Mouse (Mus musculus): ENCODE data around the gene Nr4a1. TPM values are rescaled to one million over a fixed set of nuclear protein-coding genes. Genes with fewer than 3 reads are reported as not detected.
A peak's percentile ranks its signal among the peaks of the same experiment; 100 is the strongest.

Gene Nr4a1
- total RNA-seq, 2 experiments from 2014 or later = 4.0 to 4.1 TPM

DNA sequence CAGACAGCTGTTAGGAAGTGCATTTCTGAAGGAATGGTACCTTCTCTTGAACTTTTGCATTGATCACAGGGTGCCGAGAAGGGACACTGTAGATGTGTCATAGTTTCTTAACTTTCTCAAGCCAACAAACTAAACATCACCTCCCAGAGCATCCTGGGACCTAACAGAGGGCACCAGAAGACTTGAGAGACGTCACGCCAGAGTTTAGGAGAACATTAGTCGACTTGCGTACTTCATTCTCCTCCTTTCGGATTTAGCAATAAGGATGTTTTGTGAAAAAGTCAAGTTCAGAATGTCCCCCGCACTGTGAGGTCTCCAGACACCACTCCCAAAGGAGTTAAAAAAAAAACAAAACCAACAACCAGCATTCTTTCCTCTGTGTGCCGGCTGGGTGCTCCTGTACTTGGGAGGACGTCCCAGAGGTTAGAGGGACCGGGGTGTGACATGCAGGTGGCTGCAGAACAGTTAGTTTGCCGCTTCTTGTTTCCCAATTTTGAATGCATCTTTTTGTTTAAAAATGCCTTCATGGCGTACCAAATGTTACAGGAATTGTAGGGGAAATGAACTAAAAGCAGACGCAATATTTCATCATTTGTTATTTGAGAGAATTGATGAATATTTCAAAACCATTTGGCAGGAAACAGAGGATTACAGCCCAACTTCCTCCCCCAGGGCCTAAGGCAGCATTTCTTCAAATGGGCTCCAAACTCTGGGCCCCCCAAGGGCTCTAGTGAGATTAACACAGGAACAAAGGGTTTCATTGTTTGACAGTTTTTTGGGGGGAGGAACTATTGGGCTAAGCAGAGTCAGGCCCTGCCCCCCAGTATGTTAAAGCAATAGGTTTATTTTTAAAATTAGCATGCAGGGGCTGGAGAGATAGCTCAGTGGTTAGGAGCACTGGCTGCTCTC is 54.6 kb downstream of the Nr4a1 start:
- ATAC-seq (replicated peaks; ENCODE audit: poor library complexity, severe bottlenecking) = peak; percentile 82

DNA sequence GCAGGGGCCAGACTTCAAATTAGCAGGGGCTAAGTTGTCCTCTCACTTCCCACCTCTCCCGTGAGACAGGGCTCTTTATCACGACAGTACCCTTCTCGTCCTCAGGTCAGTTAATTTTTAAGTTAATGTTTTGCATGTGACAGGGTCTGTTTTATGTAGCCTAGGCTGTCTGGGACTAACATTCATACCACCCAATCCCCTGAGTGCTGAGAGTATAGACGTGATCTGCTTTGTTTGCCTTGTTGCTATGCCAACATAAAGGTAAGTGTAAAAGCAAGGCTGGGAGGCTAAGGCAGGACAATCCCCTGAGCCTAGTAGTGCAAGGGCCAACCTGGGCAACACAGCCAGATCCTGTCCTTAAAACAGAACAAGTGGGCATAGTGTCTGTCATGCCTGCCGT is 55.4 kb downstream of the Nr4a1 start:
- no peak for ATAC-seq (replicated peaks; ENCODE audit: poor library complexity, severe bottlenecking)

DNA sequence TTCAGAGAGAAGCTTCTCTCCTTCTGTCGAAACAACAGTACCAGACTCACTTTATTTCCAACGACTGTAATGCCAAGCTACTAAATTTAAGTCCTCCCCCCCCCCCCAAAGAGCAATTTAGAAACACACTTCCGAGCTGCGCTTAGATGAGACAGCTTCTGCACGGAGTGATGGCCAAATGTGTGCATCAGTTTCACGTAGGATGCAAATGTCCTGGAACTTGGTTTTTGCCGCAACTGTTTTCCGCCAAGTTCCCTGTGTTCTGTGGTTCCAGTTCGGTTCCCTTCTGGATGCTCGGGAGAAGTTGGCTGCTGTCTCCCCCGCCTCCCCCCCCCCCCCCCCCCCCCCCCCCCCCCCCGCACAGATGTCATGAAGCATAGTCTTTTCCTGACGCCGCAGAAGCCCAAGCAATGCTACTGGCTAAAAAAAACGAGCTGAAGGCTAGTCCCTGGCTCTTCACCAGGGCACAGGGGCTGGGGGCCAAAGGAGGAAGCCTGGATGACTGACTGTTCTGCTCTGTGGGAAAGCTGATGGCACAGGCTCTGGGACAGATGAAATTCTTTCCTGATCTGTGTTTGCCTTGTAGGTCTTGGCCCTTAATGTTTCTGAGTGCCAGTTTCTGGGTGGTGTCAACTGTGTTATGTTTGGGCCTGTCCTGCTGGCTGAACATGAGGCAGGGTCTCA is 57.2 kb downstream of the Nr4a1 start:
- ATAC-seq (replicated peaks; ENCODE audit: poor library complexity, severe bottlenecking) = no peak

DNA sequence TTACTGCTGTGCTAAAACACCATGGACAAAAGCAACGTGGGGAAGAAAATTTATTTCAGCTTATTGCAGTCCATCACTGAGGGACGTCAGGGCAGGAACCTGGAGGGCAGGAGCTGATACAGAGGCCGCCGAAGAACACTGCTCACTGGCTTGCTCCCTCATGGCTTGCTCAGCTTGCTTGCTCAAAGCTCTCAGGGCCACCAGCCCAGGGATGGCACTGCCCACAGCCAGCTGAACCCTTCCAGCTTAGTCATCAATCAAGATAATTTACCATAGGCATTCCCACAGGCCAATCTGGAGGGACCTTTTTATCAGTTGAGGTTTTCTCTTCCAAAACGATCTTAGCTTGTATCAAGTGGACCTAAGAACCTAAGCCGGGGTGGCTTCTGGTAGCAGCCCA is 57.9 kb downstream of the Nr4a1 start:
- no peak for ATAC-seq (replicated peaks; ENCODE audit: poor library complexity, severe bottlenecking)

DNA sequence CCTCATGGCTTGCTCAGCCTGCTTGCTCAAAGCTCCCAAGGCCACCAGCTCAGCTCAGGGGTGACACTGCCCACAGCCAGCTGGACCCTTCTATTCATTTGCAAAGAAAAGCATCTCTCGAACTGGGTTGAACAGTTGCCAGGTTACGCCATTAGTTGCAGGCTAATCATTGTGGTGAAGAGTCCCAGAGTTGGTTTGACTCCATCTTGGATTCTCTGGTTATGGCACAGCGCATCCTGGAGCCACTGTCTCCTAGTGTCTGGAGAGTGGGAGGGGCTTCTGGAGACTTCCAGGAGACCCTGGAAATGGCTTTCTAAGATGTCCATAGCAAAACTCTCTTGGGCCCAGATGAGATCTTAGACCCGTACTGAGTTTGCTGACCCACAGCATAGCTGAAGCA is 61.3 kb downstream of the Nr4a1 start:
- no peak for ATAC-seq (replicated peaks; ENCODE audit: poor library complexity, severe bottlenecking)

DNA sequence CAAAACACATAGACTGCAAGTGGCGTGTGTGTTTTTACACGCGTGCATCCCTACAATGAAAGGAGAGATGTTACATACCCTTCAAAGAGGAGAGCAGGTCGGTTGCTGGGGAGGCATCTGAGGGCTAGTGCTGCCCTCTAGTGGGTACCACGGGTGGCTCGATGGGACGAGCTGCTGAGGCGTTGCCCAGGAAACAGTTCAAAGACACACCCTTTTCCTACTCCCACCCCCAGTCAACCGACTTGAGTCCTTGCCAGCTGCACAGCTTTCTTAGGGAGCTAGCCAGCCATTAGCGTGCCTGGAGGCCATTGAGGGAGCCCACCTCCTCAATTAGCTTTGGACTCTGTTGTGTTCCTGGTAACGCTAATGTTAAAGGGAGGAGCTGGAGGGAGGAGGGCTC is 61.8 kb downstream of the Nr4a1 start:
- peak; percentile 69 for ATAC-seq (replicated peaks; ENCODE audit: poor library complexity, severe bottlenecking)

DNA sequence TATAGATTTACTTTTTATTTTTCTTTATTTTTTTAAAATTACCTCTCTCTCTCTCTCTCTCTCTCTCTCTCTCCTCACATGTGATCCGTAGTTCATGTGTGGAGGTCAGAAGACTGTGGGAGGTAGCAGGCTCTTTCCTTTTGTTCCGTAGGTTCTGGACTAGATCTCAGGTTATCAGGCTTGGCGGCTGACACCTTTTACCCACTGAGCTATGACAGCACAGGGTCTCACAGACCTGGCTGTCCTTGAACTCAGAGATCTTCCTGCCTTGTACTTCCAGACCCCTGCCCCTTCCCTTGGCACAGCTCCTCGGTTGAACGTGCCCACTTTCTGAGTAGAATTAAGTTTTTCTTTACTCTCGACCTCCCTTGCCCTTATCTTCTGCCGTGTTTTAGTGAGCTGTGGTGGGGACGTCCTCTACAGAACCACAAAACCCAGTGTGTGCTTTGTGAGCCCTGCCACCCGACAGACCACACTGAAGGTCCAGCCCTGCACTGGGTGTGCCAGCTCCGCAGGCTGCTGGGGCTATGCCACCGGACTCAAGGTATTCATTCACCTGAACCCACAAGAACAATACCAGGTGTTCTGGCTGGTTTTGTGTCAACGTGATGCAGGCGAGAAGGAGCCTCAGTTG is 62.3 kb downstream of the Nr4a1 start:
- ATAC-seq (replicated peaks; ENCODE audit: poor library complexity, severe bottlenecking) = no peak

DNA sequence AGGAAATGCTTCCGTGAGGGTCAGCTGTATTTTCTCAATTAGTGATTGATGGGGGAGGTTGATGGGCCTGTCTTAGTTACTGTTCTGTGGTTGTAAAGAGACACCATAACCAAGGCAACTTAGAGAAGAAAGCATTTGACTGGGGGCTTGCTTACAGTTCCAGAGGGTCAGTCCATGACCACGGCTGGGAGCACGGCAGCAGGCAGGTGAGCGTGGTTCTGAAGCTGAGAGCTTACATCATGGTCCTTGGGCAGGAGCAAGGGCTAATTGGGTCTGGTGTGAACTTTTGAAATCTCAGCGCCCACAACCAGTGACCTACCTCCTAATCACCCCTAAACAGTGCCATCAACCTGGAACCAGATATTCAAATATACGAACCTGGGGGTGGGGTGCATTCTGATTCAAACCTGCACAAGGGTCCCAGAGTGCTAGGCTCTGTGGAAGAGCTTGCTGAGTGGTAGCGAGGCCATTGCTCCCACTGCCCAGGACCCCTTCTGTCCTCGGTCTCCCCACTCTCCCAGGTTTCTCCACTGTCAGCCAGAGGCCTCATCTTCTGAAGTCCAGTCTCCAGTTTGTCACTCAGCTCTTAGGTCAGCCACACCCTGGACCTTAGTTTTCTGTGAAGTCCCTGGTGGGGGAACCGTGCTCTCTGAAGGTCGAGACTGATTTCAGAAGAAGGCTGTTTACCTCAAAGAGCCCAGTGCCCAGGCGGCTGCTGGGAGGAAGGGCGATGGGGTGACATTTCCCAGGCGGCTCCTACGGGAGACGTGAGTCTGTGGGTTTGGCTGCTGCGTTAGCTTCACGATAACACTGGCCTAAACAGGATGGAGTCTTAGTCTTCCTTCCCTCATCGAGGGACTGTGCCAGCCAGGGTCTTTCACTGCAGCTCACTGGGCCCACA is 63.1 kb downstream of the Nr4a1 start:
- no peak for ATAC-seq (replicated peaks; ENCODE audit: poor library complexity, severe bottlenecking)

DNA sequence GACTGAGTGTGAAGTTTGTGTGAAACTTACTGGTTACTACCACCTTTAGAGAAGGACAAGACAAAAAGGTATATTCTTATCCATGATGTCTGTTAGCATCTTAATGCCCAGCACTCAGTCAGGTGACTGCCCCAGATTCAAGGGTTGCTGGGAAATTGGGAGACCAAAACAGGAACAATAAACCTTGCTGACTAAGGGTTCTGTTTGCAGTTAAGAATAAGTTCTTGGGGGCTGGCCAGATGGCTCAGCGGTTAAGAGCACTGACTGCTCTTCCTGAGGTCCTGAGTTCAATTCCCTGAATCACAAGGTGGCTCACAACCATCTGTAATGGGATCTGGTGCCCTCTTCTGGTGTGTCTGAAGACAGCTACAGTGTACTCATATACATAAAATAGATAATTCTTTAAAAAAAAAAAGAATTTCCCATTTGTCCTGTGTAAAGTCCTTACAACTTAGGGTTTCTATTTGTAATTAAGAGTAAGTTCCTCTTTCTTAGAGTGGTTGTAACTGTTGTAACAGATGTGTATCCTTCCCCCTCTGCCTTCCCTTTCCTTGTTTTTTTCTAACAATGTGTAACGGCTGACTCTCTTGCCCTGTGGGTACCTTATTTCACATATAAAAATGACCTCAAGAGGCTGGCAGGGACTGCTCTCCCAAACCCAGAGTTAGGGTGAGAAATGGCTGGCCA is 63.9 kb downstream of the Nr4a1 start:
- peak; percentile 56 for ATAC-seq (replicated peaks; ENCODE audit: poor library complexity, severe bottlenecking)

DNA sequence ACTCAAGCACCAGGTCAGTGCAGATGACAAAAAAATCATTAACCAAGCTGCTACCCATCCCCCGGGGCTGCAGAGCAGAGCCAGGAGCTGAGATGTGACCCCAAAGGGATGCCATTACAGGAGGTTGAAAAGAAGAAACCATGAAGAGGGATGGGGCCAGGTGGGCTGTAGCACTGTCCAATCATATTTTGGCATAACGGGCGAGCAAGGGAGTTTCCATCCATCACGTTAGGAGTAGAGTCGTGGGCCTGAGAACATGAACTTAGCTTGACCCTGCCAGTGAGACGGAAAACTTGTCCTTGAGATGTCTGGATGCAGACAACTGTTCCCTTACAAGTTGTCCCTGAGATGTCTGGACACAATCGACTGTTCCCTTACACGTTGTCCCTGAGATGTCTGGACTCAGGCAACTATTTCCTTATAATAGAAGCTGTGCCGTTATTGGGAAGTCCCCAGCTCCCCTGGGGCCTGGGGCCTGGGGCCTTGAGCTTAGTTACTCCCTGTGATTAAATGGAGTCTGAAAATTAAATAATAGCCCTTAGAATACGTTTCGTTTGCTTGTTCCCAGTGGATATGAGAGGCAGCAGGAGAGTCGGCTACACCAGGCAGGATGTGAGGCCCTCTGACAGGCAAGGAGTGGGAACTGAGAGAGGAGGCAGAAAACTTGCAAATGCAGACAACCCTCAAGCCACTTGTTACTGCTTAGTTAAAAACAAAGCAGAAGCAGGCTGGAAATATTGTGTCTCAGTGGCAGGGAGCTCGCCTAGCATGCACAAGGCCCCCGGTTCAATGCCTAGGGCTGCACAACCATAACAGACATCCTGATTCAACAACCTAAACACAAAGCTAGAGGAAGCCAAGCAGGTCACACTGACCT is 65.1 kb downstream of the Nr4a1 start:
- ATAC-seq (replicated peaks; ENCODE audit: poor library complexity, severe bottlenecking) = no peak

DNA sequence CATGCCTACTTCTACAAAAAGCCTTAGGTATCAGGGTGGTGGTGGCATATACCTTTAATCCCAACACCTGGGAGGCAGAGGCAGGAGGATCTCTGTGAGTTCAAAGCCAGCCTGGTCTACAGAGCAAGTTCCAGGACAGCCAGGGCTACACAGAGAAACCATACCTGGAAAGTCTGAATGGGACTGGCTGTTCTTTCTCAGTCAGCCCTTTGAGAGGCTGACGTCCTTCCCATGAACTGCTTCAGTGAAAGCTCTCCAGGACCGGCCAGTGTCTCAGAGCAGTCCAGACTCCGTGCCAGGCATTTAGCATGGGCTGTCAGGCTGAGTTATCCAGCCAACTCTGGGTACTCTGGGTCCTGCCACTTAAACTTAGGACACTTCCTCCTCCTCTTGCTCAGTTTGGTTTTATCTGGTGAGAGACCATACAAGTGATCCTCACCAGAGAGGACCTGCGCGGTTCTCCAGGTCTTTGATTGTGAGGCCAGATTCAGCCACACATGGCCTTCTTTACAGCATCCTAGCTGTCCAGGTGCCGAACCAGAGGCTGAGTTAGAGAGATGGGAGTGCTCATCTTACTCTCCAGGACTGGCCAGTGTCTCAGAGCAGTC is 66.0 kb downstream of the Nr4a1 start:
- no peak for ATAC-seq (replicated peaks; ENCODE audit: poor library complexity, severe bottlenecking)

DNA sequence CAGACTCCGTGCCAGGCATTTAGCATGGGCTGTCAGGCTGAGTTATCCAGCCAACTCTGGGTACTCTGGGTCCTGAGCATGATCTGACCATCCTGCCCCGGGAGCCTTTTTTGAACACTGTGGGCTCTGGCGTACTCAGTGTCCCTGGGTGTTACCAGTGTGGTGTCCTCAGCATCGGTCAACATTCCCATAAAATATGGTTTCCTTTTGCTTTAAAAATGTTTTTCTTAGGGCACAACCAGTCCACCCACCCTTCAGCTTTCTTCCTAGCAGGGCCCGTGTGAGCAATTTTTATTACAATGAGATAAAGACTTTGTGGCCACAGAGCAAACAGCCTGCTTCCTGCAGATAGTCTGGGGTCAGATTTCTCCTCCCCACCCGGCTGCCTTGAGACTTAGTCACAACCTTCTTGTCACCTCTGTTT is 66.6 kb downstream of the Nr4a1 start:
- ATAC-seq (replicated peaks; ENCODE audit: poor library complexity, severe bottlenecking) = peak; percentile 15; the same call in 1 of the 2 replicates

DNA sequence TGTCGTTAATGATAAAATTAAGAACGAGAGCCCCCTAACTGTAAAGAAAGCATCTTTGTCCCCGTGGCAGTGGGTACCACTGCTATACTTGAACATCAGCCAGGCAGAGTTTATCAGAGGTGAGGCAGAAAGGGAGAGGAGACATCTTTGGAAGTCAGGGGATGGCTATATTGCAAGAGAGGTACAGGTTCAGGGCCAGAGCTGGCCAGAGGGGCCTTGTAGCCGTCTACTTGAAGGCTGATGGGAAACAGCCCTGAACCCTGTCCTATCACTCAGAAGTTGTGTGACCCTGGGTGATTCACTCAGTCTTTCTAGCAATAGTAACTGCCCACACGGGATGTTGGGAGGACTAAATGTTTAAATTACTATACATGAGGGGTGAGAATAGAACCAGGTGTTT is 67.1 kb downstream of the Nr4a1 start:
- ATAC-seq (replicated peaks; ENCODE audit: poor library complexity, severe bottlenecking) = no peak

DNA sequence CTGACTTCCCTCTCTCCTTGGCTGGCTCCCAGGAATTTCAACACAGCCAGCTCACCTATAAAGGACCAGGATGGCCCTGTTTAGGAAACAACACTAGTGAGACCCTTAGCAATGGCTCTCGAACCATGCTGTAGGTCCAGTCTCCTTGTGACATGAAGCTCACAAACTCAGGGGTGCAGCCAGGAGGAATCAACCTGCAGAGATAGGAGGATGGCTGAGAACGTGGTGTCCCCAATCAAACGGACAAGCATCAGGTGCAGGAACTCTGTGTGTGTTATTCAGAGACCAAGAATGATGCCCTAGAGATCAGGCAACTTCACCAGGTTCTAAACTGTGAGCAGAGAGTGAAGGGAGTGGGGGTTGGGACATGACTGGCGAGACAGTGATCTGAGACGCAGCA is 68.0 kb downstream of the Nr4a1 start:
- ATAC-seq (replicated peaks; ENCODE audit: poor library complexity, severe bottlenecking) = no peak

DNA sequence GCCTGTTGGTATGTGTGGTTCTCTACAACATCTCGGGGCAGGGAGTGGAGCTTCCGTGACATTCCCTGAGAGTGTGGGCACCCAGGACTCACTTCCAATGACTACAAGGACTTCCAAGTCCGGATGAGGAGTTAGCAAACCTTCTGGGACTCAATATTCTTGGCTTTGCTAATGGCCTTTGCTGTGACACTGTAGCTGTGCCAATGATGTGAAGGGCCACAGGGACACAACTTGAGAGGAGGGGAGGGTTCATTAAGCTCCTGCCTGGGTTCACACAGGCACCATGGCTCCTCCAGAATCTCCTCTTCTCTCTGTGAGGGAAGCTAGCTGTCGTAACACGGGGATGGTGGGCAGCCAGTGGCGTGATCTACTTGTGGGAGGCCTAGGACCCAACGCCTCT is 68.6 kb downstream of the Nr4a1 start:
- no peak for ATAC-seq (replicated peaks; ENCODE audit: poor library complexity, severe bottlenecking)

DNA sequence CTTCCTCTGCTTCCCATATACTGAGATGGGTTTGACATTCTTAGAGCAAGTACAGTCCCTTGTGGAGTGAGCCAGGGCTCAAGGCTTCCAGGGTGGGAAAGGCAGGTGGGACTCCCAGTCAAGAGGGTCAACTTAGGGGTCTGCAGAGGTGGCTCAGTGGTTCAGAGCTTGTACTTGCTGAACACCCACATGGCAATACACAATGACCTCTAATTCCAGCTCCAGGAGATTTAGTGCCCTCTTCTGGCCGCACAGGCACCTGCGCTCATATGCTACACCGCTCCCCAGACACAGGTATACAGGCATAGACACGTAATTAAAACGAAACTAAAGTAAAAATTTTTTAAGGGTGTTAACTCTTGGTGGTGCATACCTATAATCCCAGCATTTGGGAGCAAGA is 69.4 kb downstream of the Nr4a1 start:
- ATAC-seq (replicated peaks; ENCODE audit: poor library complexity, severe bottlenecking) = no peak
